Mouse (Mus musculus): Measurements from ENCODE around the gene Tnfaip8l1.

The Tnfaip8l1 gene

GRCm38 (mm10) chr17:56182975-56183657, 20.8 kb downstream of the Tnfaip8l1 start:
- peak; percentile 62 for DNase-seq (ENCODE audit: low read depth)

- DNase-seq (ENCODE audit: low read depth): peak; percentile 93
Measured at GRCm38 (mm10) chr17:56183658-56184103, 21.4 kb downstream of the Tnfaip8l1 start, which contains the start of gene Mydgf. Gene Mydgf (minus strand): TSS chr17:56183920.

DNA sequence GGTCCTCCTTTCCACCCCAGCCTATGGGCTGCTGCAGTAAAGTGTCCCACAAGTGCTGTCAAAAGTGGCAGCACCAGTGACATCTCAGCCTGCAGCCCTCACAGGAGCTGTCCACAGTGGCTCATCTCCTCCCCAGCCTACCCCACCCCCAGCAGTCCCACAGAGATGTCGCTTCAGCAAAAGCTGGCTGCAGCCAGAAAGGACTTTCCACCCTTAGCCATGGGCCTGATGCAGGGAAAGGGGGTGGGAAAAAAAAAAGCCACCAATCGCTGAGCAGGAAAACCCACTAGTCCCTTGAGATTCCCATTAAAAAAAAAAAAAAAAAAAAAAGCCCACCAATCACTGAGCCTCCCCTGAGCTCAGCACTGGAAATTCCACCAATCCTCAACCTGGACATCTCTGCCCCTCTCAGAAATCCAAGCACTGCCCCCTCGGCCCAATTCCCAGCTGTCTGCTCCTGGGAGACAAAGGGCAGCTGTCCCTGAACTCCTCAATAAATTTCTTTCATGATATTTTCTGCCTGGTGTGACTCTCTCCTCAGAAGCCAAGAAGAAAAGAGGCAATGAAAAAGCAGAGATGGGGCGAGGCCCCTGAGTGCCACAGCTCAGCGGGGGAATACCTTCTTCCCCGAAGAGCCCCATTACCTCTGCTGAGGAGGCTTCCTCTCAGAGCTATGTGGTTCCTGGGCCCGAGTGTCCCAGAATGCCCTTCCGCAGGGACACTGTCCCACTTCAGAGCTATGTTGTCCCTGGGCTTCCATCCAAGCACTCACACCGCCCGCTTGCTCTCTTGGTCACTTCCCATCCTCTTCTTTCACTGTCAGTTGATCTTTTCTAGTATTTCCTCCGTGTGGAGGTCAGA, 23.2 kb downstream of the Tnfaip8l1 start:
- DNase-seq (ENCODE audit: low read depth): no peak

DNA sequence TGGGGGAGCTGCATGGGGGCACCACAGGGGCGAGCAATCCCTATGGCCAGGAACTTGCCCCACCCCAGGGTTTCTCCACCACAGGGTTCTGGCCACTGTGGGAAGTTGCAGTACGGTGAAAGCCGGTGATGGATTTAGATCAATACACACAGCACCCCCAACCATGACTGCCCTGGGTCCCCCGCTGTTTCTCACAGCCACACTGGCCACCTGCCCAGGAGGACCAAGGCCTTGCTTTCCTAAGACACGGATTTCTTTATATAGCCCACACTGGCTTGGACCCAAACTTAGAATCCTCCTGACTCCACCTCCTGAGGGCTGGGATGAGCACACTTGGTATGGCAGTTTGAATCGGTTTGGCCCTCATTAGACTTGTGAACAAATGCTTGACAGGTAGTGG, 29.0 kb downstream of the Tnfaip8l1 start:
- DNase-seq (ENCODE audit: low read depth): no peak

DNA sequence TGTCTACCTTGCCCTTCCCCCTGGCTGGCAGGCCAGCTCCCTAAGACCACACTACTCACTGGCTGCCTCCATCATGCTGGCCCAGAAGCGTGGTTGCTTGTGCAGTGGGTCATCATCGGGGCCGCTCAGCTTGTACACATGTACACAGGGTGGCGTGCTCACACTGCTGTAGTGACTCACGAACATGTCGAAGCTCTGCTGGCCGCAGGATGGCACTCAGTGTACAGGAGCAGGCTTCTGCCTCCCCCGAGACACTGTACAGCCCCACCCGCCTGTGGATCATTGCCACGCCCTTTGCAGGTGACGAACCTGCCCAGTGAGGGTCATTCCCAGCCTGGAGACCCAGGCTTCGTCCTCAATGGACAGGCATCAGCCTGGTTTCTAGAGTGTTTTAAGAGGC, 32.1 kb downstream of the Tnfaip8l1 start:
- no peak for DNase-seq (ENCODE audit: low read depth)

DNA sequence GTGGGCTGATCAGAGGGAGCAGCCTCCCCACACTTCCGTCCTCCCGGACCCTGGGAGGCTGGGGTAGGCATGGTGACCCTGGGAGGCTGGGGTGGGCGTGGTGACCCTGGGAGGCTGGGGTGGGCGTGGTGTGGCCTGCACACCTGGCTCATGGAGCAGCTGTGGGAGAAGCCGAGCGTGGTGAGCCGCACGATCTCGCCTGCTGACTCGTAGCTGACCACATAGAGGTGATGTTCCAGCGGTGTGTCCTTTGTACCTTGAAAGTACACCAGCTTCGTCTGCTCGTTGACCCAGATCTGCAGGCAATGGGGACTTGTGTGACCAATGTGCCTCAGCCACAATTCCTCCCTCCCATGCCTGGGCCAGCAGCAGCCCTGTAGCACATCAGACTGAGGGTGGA, 32.5 kb downstream of the Tnfaip8l1 start:
- DNase-seq (ENCODE audit: low read depth): no peak

GRCm38 (mm10) chr17:56196860-56197259, 34.6 kb downstream of the Tnfaip8l1 start:
- peak; percentile 24 for DNase-seq (ENCODE audit: low read depth)

- DNase-seq (ENCODE audit: low read depth): peak; percentile 44
Measured at GRCm38 (mm10) chr17:56200586-56200985, 38.3 kb downstream of the Tnfaip8l1 start.

DNA sequence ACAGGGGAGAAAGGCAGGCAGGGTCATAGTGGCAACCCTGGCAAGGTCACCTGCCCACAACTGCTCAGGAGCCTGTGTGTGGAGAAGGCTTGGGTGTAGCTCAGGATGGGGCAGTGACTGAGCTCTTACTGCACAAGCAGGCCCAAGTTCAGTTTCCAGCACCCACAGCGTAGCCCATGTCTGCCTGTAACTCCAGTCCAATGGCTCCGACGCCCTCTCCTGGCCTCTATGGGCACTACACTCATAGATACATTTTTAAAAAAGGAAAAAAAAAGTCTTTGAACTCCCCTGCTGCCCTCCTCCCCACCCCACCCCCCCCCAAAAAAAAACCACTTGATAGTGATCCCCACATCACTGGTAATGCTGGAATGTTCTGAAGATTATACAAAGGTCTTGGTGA, 39.4 kb downstream of the Tnfaip8l1 start:
- peak; percentile 18 for DNase-seq (ENCODE audit: low read depth)

DNA sequence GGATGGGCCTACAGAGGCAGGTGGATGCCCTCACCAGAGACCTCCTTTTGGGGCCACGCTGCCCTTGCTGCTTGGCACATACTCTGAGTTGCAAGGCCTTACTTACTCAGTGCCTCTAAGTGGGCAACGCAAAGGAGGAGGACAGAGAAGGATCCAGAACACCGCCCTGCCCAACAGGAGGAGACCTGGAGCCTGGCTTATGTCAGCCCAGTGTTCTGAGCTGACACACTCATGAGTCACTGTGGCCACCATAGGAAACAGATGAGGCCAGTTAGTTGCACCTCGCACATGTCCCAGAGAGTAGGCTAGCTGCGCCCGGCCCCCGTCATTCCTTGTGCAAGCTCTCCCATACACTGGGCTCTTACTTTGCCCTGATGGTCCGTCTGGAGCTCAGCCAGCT, 40.2 kb downstream of the Tnfaip8l1 start:
- DNase-seq (ENCODE audit: low read depth): peak; percentile 49

- peak; percentile 24 for DNase-seq (ENCODE audit: low read depth)
Measured at GRCm38 (mm10) chr17:56203729-56204128, 41.5 kb downstream of the Tnfaip8l1 start.

DNA sequence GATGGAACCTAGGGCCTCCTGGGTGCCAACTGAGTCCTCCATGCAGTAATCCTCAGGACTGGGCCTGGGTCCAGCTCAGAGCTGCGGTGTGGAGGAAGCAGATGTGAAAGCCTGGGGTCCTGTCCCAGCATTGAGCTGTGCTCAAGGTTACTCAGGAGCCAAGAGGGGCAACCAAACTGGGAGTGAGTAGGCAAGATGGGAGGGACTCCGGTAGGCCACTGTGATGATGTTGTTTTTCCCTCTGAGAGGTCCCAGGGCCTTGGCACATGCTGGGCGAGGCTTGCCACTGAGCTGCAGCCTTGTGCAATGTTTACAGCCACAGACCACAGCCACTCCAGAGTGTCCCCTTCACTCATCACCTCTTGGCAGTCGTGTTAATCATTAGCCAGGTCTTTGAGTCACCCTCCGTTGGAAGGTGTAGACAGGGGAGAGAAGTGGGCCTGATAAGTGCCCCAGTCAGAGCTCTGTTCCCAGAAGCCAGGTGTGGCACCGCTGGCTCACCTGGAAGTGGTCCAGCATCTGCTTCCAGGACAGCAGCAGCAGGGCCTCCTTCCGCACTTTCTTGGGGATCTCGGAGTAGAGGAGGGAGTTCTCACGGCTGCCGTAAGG, 44.1 kb downstream of the Tnfaip8l1 start:
- DNase-seq (ENCODE audit: low read depth): peak; percentile 28

GRCm38 (mm10) chr17:56206986-56207674, 44.9 kb downstream of the Tnfaip8l1 start:
- DNase-seq (ENCODE audit: low read depth): no peak

DNA sequence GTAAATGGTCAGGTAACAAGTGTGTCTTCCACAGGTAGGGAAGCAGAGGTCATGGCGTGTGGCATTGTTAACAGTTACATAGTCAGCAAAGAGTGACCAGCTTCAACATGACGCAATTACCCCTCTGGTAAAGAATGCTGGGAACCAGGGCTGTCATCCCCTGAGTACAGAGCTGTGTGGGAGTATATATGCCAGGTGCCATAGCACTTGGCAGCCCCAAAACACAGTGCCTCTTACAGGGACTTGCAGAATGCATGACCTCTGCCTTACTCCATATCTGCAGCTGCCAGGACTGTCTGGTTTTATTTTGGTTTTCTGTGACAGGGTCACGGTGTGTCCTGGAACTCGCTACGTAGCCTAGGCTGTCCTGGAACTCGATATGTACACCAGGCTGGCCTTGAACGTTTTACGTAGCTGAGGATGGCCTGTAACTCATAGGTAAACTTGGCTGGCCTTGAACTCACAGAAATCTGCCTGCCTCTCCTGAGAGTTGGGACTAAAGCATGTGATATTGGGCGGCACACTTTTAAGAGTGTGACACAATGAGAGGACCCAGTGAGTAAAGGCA, 45.8 kb downstream of the Tnfaip8l1 start:
- no peak for DNase-seq (ENCODE audit: low read depth)

- no peak for DNase-seq (ENCODE audit: low read depth)
Measured at GRCm38 (mm10) chr17:56208821-56209220, 46.5 kb downstream of the Tnfaip8l1 start.

- DNase-seq (ENCODE audit: low read depth): no peak
Measured at GRCm38 (mm10) chr17:56211090-56211489, 48.8 kb downstream of the Tnfaip8l1 start.

GRCm38 (mm10) chr17:56212676-56213075, 50.4 kb downstream of the Tnfaip8l1 start:
- DNase-seq (ENCODE audit: low read depth): no peak

DNA sequence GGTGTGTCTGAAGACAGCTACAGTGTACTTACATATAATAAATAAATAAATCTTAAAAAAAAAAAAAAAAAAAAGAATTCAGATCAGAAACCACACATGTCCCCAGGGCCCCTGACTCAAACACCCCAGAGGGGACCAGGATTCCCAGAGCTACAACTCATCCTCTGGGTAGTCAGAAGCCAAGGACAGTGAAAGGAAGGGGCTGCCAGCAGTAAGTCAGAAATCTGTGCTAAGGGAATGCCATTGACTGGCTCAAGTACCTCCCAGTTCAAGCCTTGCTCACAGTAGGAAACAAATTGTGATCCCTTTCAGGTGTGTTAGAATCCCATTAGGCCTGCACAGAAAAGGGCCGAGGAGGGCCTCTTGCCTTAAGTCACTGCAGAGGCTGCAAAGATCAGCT, 52.0 kb downstream of the Tnfaip8l1 start:
- DNase-seq (ENCODE audit: low read depth): no peak

- no peak for DNase-seq (ENCODE audit: low read depth)
Measured at GRCm38 (mm10) chr17:56217670-56218069, 55.4 kb downstream of the Tnfaip8l1 start.

GRCm38 (mm10) chr17:56218377-56219191, 56.3 kb downstream of the Tnfaip8l1 start, which contains the start of gene Dpp9:
Gene Dpp9 (minus strand): TSS chr17:56218905.
- peak; percentile 100 for DNase-seq (ENCODE audit: low read depth)

- no peak for DNase-seq (ENCODE audit: low read depth)
Measured at GRCm38 (mm10) chr17:56219251-56219650, 57.0 kb downstream of the Tnfaip8l1 start.

Measured in 416B (cell line).